Mouse (Mus musculus): Measurements from ENCODE around the gene Prkag3. TPM values are rescaled to one million over a fixed set of nuclear protein-coding genes. Genes with fewer than 3 reads are reported as not detected.

Prkag3 gene
- polyA plus RNA-seq, 1 experiment = 0.06 TPM

GRCm38 (mm10) chr1:74752150-74752549, 3.1 kb upstream of the Prkag3 start:
- H3K27me3 ChIP-seq (ENCODE audit: control insufficient read depth, insufficient read depth, low read length) = no peaks in the 10 kb centered on the region
- H3K4me3 ChIP-seq (ENCODE audit: extremely low read depth, insufficient read depth, insufficient read length) = no peak overlapping the region
- DNase-seq (ENCODE audit: low read depth in 1 of 2, low spot score in 2 of 2) = no peak
- H3K27ac ChIP-seq (ENCODE audit: insufficient read depth, low read length) = no peak overlapping the region
- TF ChIP-seq POLR2A (IDR thresholded peaks at IDR 0.05; ENCODE audit: low read depth, low read length) = no peak
- TF ChIP-seq CTCF (IDR thresholded peaks at IDR 0.05; ENCODE audit: extremely low read depth, insufficient read depth, insufficient read length, insufficient replicate concordance) = no peak
- H3K36me3 ChIP-seq (ENCODE audit: control insufficient read depth, insufficient read depth, low read length) = no peaks in the 10 kb centered on the region
- 88% methylated on average over 8 of the region's 8 CpGs for WGBS
- H3K4me1 ChIP-seq (ENCODE audit: control insufficient read depth, insufficient read depth, insufficient read length) = peaks cover 8% of the 10 kb centered on the region; the same call in 1 of the 2 replicates

GRCm38 (mm10) chr1:74750683-74751082, 1.7 kb upstream of the Prkag3 start:
- Histone ChIP-seq H3K4me3 (ENCODE audit: extremely low read depth, insufficient read depth, insufficient read length) (no peak overlapping the region), H3K27ac (ENCODE audit: insufficient read depth, low read length) (no peak overlapping the region), H3K27me3 (ENCODE audit: control insufficient read depth, insufficient read depth, low read length) (no peaks in the 10 kb centered on the region), H3K36me3 (ENCODE audit: control insufficient read depth, insufficient read depth, low read length) (no peaks in the 10 kb centered on the region), H3K4me1 (ENCODE audit: control insufficient read depth, insufficient read depth, insufficient read length) (peaks cover 8% of the 10 kb centered on the region; the same call in 1 of the 2 replicates)
- TF ChIP-seq POLR2A (IDR thresholded peaks at IDR 0.05; ENCODE audit: low read depth, low read length) (no peak), CTCF (IDR thresholded peaks at IDR 0.05; ENCODE audit: extremely low read depth, insufficient read depth, insufficient read length, insufficient replicate concordance) (no peak)
- DNase-seq (ENCODE audit: low read depth in 1 of 2, low spot score in 2 of 2) = no peak
- 88% methylated on average over 4 of the region's 4 CpGs for WGBS

- H3K4me3 ChIP-seq (ENCODE audit: extremely low read depth, insufficient read depth, insufficient read length) = no peak overlapping the region
- no peaks in the 10 kb centered on the region for H3K36me3 ChIP-seq (ENCODE audit: control insufficient read depth, insufficient read depth, low read length)
- TF ChIP-seq CTCF (IDR thresholded peaks at IDR 0.05; ENCODE audit: extremely low read depth, insufficient read depth, insufficient read length, insufficient replicate concordance) (no peak), POLR2A (IDR thresholded peaks at IDR 0.05; ENCODE audit: low read depth, low read length) (no peak)
- no peak overlapping the region for H3K27ac ChIP-seq (ENCODE audit: insufficient read depth, low read length)
- no peak for DNase-seq (ENCODE audit: low read depth in 1 of 2, low spot score in 2 of 2)
- WGBS = 86% methylated on average over 7 of the region's 7 CpGs
- peaks cover 8% of the 10 kb centered on the region; the same call in 1 of the 2 replicates for H3K4me1 ChIP-seq (ENCODE audit: control insufficient read depth, insufficient read depth, insufficient read length)
- H3K27me3 ChIP-seq (ENCODE audit: control insufficient read depth, insufficient read depth, low read length) = no peaks in the 10 kb centered on the region
Observed at GRCm38 (mm10) chr1:74749301-74749700, 280 bp upstream of the Prkag3 start.

- H3K27me3 ChIP-seq (ENCODE audit: control insufficient read depth, insufficient read depth, low read length) = no peaks in the 10 kb centered on the region
- H3K27ac ChIP-seq (ENCODE audit: insufficient read depth, low read length) = no peak overlapping the region
- WGBS = 85% methylated on average over 5 of the region's 5 CpGs
- DNase-seq (ENCODE audit: low read depth in 1 of 2, low spot score in 2 of 2) = no peak
- H3K4me3 ChIP-seq (ENCODE audit: extremely low read depth, insufficient read depth, insufficient read length) = no peak overlapping the region
- no peaks in the 10 kb centered on the region for H3K36me3 ChIP-seq (ENCODE audit: control insufficient read depth, insufficient read depth, low read length)
- no peak for TF ChIP-seq CTCF (IDR thresholded peaks at IDR 0.05; ENCODE audit: extremely low read depth, insufficient read depth, insufficient read length, insufficient replicate concordance)
- TF ChIP-seq POLR2A (IDR thresholded peaks at IDR 0.05; ENCODE audit: low read depth, low read length) = no peak
- H3K4me1 ChIP-seq (ENCODE audit: control insufficient read depth, insufficient read depth, insufficient read length) = no peaks in the 10 kb centered on the region; the same call in 1 of the 2 replicates
Observed at GRCm38 (mm10) chr1:74747335-74747734, 1.7 kb downstream of the Prkag3 start.

GRCm38 (mm10) chr1:74740846-74741245, 8.2 kb downstream of the Prkag3 start:
- Histone ChIP-seq H3K27ac (ENCODE audit: insufficient read depth, low read length) (no peak overlapping the region), H3K36me3 (ENCODE audit: control insufficient read depth, insufficient read depth, low read length) (no peaks in the 10 kb centered on the region), H3K4me3 (ENCODE audit: extremely low read depth, insufficient read depth, insufficient read length) (no peak overlapping the region), H3K4me1 (ENCODE audit: control insufficient read depth, insufficient read depth, insufficient read length) (no peaks in the 10 kb centered on the region), H3K27me3 (ENCODE audit: control insufficient read depth, insufficient read depth, low read length) (no peaks in the 10 kb centered on the region)
- no peak for DNase-seq (ENCODE audit: low read depth in 1 of 2, low spot score in 2 of 2)
- 88% methylated on average over 7 of the region's 7 CpGs for WGBS
- TF ChIP-seq POLR2A (IDR thresholded peaks at IDR 0.05; ENCODE audit: low read depth, low read length) = no peak
- TF ChIP-seq CTCF (IDR thresholded peaks at IDR 0.05; ENCODE audit: extremely low read depth, insufficient read depth, insufficient read length, insufficient replicate concordance) = no peak

GRCm38 (mm10) chr1:74737500-74737899, 11.5 kb downstream of the Prkag3 start:
- 87% methylated on average over 7 of the region's 7 CpGs for WGBS
- no peak overlapping the region for H3K4me3 ChIP-seq (ENCODE audit: extremely low read depth, insufficient read depth, insufficient read length)
- H3K4me1 ChIP-seq (ENCODE audit: control insufficient read depth, insufficient read depth, insufficient read length) = no peaks in the 10 kb centered on the region
- no peaks in the 10 kb centered on the region for H3K27me3 ChIP-seq (ENCODE audit: control insufficient read depth, insufficient read depth, low read length)
- no peak overlapping the region for H3K27ac ChIP-seq (ENCODE audit: insufficient read depth, low read length)
- no peak for DNase-seq (ENCODE audit: low read depth in 1 of 2, low spot score in 2 of 2)
- no peaks in the 10 kb centered on the region for H3K36me3 ChIP-seq (ENCODE audit: control insufficient read depth, insufficient read depth, low read length)
- TF ChIP-seq CTCF (IDR thresholded peaks at IDR 0.05; ENCODE audit: extremely low read depth, insufficient read depth, insufficient read length, insufficient replicate concordance) (no peak), POLR2A (IDR thresholded peaks at IDR 0.05; ENCODE audit: low read depth, low read length) (no peak)

GRCm38 (mm10) chr1:74736977-74737376, 12.0 kb downstream of the Prkag3 start:
- Histone ChIP-seq H3K4me1 (ENCODE audit: control insufficient read depth, insufficient read depth, insufficient read length) (no peaks in the 10 kb centered on the region), H3K27me3 (ENCODE audit: control insufficient read depth, insufficient read depth, low read length) (no peaks in the 10 kb centered on the region), H3K36me3 (ENCODE audit: control insufficient read depth, insufficient read depth, low read length) (no peaks in the 10 kb centered on the region), H3K4me3 (ENCODE audit: extremely low read depth, insufficient read depth, insufficient read length) (no peak overlapping the region), H3K27ac (ENCODE audit: insufficient read depth, low read length) (no peak overlapping the region)
- no peak for DNase-seq (ENCODE audit: low read depth in 1 of 2, low spot score in 2 of 2)
- 88% methylated on average over 12 of the region's 12 CpGs for WGBS
- TF ChIP-seq CTCF (IDR thresholded peaks at IDR 0.05; ENCODE audit: extremely low read depth, insufficient read depth, insufficient read length, insufficient replicate concordance) = no peak
- TF ChIP-seq POLR2A (IDR thresholded peaks at IDR 0.05; ENCODE audit: low read depth, low read length) = no peak
